Mouse (Mus musculus) layer of hippocampus, postnatal 25 days (tissue): ENCODE measurements around the gene Gm29049. TPM values are rescaled to one million over a fixed set of nuclear protein-coding genes. Genes with fewer than 3 reads are reported as not detected.
"Not testable (repeated sequence)": the region's sequence is repeated elsewhere in the genome, so short reads cannot be mapped to it uniquely, and the experiment has no call there.

Source experiments
- DNase-seq, 2 experiments: peaks; one replicate each; pipeline ENCODE4 v3.0.0; 2022; ENCODE audit warnings: mixed read lengths in 2 of 2, low spot score in 1 of 2; ENCODE audit errors: extremely low spot score in 1 of 2
- total RNA-seq, 2 experiments: library from RNA; stranded (reverse); gene quantifications; 2 replicates each; pipeline ENCODE4 v1.2.3; 2021

Gene Gm29049
- total RNA-seq, result not detected

GRCm38 (mm10) chrY:7997068-7997467, at the start of gene Gm29049:
Gene Gm29049, minus strand, starts transcription at chrY:7997168.
- not testable (repeated sequence) for DNase-seq

Other genes with a start within 250 kb of the Gm29049 start
- gene Gm20825, start 74.3 kb upstream of the Gm29049 start, total RNA-seq, result not detected